Mouse (Mus musculus): ENCODE data around the gene Ly6g6f.

DNA sequence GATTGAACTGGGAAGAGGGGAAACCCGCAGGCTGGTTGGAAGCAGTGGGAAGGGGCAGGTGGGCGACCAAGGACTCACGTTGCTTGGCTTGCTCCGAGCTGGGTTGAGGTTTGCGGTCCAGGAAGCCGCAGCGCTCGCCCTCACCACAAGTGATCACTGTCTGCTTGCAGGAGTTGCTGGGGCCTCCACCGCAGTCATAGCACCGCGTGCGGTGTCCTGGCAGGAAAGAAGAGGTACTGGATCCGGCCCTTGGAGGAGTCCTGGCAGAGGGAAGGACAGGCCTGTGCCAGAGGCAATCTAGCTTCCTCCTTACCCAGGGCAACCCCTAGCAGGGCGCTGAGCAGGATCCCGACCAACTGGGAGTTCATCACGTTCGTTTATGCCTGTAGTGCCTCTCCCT lies 11.3 kb downstream of the Ly6g6f start:
- TF ChIP-seq EP300 (IDR thresholded peaks at IDR 0.05; ENCODE audit: low read depth), result no peak
- no peak for TF ChIP-seq CTCF (IDR thresholded peaks at IDR 0.05; ENCODE audit: low read depth)
